Mouse (Mus musculus) left cerebral cortex, adult 11 months (tissue): ENCODE results near the gene Mgat5b.

Experiments used
- DNase-seq: peaks from one replicate; pipeline ENCODE4 v3.0.0; 2022; ENCODE audit warnings: low spot score

Gene Mgat5b

GRCm38 (mm10) chr11:116919186-116920020 lies 740 bp downstream of the Mgat5b start:
- DNase-seq = no peak

- no peak for DNase-seq
Measured at GRCm38 (mm10) chr11:116920746-116921145, 2.1 kb downstream of the Mgat5b start.

- DNase-seq = no peak
Measured at GRCm38 (mm10) chr11:116922058-116922457, 3.4 kb downstream of the Mgat5b start.

- DNase-seq = no peak
Measured at GRCm38 (mm10) chr11:116928031-116928430, 9.4 kb downstream of the Mgat5b start.

- no peak for DNase-seq
Measured at GRCm38 (mm10) chr11:116934862-116935261, 16.2 kb downstream of the Mgat5b start.

GRCm38 (mm10) chr11:116935354-116935753 lies 16.7 kb downstream of the Mgat5b start:
- no peak for DNase-seq

- DNase-seq = no peak
Measured at GRCm38 (mm10) chr11:116935917-116936316, 17.3 kb downstream of the Mgat5b start.

GRCm38 (mm10) chr11:116937141-116937540 lies 18.5 kb downstream of the Mgat5b start:
- DNase-seq = no peak

- no peak for DNase-seq
Measured at GRCm38 (mm10) chr11:116940088-116940855, 21.6 kb downstream of the Mgat5b start.

- DNase-seq = no peak
Measured at GRCm38 (mm10) chr11:116944346-116944745, 25.7 kb downstream of the Mgat5b start.

- DNase-seq = no peak
Measured at GRCm38 (mm10) chr11:116949832-116950231, 31.2 kb downstream of the Mgat5b start.

GRCm38 (mm10) chr11:116951429-116951828 lies 32.8 kb downstream of the Mgat5b start:
- no peak for DNase-seq

- DNase-seq = peak; percentile 41
Measured at GRCm38 (mm10) chr11:116954231-116955118, 35.8 kb downstream of the Mgat5b start.

GRCm38 (mm10) chr11:116958601-116959000 lies 39.9 kb downstream of the Mgat5b start:
- DNase-seq = no peak

- DNase-seq = no peak
Measured at GRCm38 (mm10) chr11:116965061-116965460, 46.4 kb downstream of the Mgat5b start.

- no peak for DNase-seq
Measured at GRCm38 (mm10) chr11:116965961-116966360, 47.3 kb downstream of the Mgat5b start.

GRCm38 (mm10) chr11:116968586-116968985 lies 49.9 kb downstream of the Mgat5b start:
- no peak for DNase-seq

- DNase-seq = no peak
Measured at GRCm38 (mm10) chr11:116969498-116969897, 50.8 kb downstream of the Mgat5b start.

GRCm38 (mm10) chr11:116970847-116971246 lies 52.2 kb downstream of the Mgat5b start:
- DNase-seq = no peak

GRCm38 (mm10) chr11:116972828-116973227 lies 54.2 kb downstream of the Mgat5b start:
- no peak for DNase-seq

- DNase-seq = no peak
Measured at GRCm38 (mm10) chr11:116973508-116973907, 54.8 kb downstream of the Mgat5b start.

GRCm38 (mm10) chr11:116974341-116974740 lies 55.7 kb downstream of the Mgat5b start:
- no peak for DNase-seq
